Mouse (Mus musculus) MEL (cell line): ENCODE measurements around the gene Ski. TPM values are rescaled to one million over a fixed set of nuclear protein-coding genes. Genes with fewer than 3 reads are reported as not detected.

Experiments
- DNase-seq: peaks from one replicate; pipeline ENCODE4 v3.0.0; 2011; ENCODE audit warnings: low read depth, low spot score
- H3K27ac ChIP-seq: 2 replicates; pipeline ENCODE4 v1.5.1; 2012; ENCODE audit warnings: low read depth, mild to moderate bottlenecking, control low read depth, low read length, moderate library complexity; ENCODE audit not compliant: control insufficient read depth
- H3K27me3 ChIP-seq, 2 experiments: fragments of 150-350 bp in 1 of 2; sonication (generic) in 1 of 2; 2 replicates each; pipeline ENCODE4 v1.6.1; 2012; ENCODE audit warnings: low read length in 2 of 2, mild to moderate bottlenecking in 2 of 2, improper control_type of control experiment in 1 of 2, moderate library complexity in 1 of 2; ENCODE audit not compliant: insufficient read depth in 2 of 2, control insufficient read depth in 1 of 2
- H3K36me3 ChIP-seq, 2 experiments: 2 replicates each; pipeline ENCODE4 v1.6.1; 2012 to 2014; ENCODE audit warnings: low read length in 2 of 2, improper control_type of control experiment in 1 of 2, inconsistent platforms in 1 of 2, mild to moderate bottlenecking in 1 of 2; ENCODE audit not compliant: insufficient read depth in 2 of 2, control insufficient read depth in 1 of 2
- H3K4me1 ChIP-seq, 2 experiments: fragments of 150-350 bp in 1 of 2; sonication (generic) in 1 of 2; 2 replicates each; pipeline ENCODE4 v1.6.1; 2012; ENCODE audit warnings: low read length in 2 of 2, improper control_type of control experiment in 1 of 2, mild to moderate bottlenecking in 1 of 2; ENCODE audit not compliant: insufficient read depth in 2 of 2, control insufficient read depth in 1 of 2
- H3K4me3 ChIP-seq, 2 experiments: fragments of 150-350 bp in 1 of 2; sonication (generic) in 1 of 2; 2 replicates each; pipeline ENCODE4 v1.5.1; 2012; ENCODE audit warnings: low read depth in 2 of 2, low read length in 2 of 2, mild to moderate bottlenecking in 2 of 2, moderate library complexity in 2 of 2, control low read depth in 1 of 2, improper control_type of control experiment in 1 of 2; ENCODE audit not compliant: control insufficient read depth in 1 of 2, insufficient read depth in 1 of 2
- H3K79me2 ChIP-seq: 2 replicates; pipeline ENCODE4 v1.6.1; 2012; ENCODE audit warnings: mild to moderate bottlenecking, low read length, moderate library complexity; ENCODE audit not compliant: control insufficient read depth, poor library complexity, insufficient read depth
- H3K9ac ChIP-seq: 2 replicates; pipeline ENCODE4 v1.6.1; 2012; ENCODE audit warnings: low read depth, mild to moderate bottlenecking, control low read depth, low read length, moderate library complexity; ENCODE audit not compliant: control insufficient read depth, poor library complexity, severe bottlenecking
- H3K9me3 ChIP-seq: fragments of 150-350 bp; sonication (generic); replicated peaks from 2 replicates; pipeline ENCODE4 v1.6.1; 2012; ENCODE audit warnings: mild to moderate bottlenecking, low read length, improper control_type of control experiment, moderate library complexity; ENCODE audit not compliant: insufficient read depth
- BHLHE40 ChIP-seq: IDR thresholded peaks from 2 replicates; pipeline ENCODE4 v1.6.1; 2012; ENCODE audit warnings: low read depth, mild to moderate bottlenecking, inconsistent platforms, low read length, improper control_type of control experiment, borderline replicate concordance
- CHD1 ChIP-seq: IDR thresholded peaks from 2 replicates; pipeline ENCODE4 v1.6.1; 2012; ENCODE audit warnings: low read depth, mild to moderate bottlenecking, inconsistent platforms, low read length, improper control_type of control experiment
- CHD2 ChIP-seq: IDR thresholded peaks from 2 replicates; pipeline ENCODE4 v1.6.1; 2011; ENCODE audit warnings: low read length, improper control_type of control experiment
- ELF1 ChIP-seq: IDR thresholded peaks from 2 replicates; pipeline ENCODE4 v1.6.1; 2014; ENCODE audit warnings: low read depth, mild to moderate bottlenecking, inconsistent platforms, low read length, improper control_type of control experiment, moderate library complexity
- EP300 ChIP-seq, 2 experiments: IDR thresholded peaks; 2 replicates each; pipeline ENCODE4 v1.6.1; 2011; ENCODE audit warnings: improper control_type of control experiment in 2 of 2, low read length in 2 of 2, low read depth in 1 of 2, mild to moderate bottlenecking in 1 of 2
- ETS1 ChIP-seq: IDR thresholded peaks from 2 replicates; pipeline ENCODE4 v1.6.1; 2012; ENCODE audit warnings: low read depth, mild to moderate bottlenecking, inconsistent platforms, low read length, improper control_type of control experiment, moderate library complexity
- GATA1 ChIP-seq: IDR thresholded peaks from 2 replicates; pipeline ENCODE4 v1.6.1; 2011; ENCODE audit warnings: low read depth, low read length, improper control_type of control experiment
- HCFC1 ChIP-seq: IDR thresholded peaks from 2 replicates; pipeline ENCODE4 v1.6.1; 2012; ENCODE audit warnings: low read depth, mild to moderate bottlenecking, inconsistent platforms, low read length, improper control_type of control experiment, moderate library complexity
- KAT2A ChIP-seq: conservative IDR thresholded peaks from 2 replicates; pipeline ENCODE4 v1.6.1; 2012; ENCODE audit warnings: low read depth, low read length, improper control_type of control experiment, inconsistent platforms
- MAFK ChIP-seq: IDR thresholded peaks from 2 replicates; pipeline ENCODE4 v1.6.1; 2011; ENCODE audit warnings: low read depth, mild to moderate bottlenecking, low read length, improper control_type of control experiment, borderline replicate concordance
- MAX ChIP-seq: IDR thresholded peaks from 2 replicates; pipeline ENCODE4 v1.6.1; 2011; ENCODE audit warnings: low read length, improper control_type of control experiment
- MXI1 ChIP-seq: IDR thresholded peaks from 2 replicates; pipeline ENCODE4 v1.6.1; 2011; ENCODE audit warnings: mild to moderate bottlenecking, low read depth, low read length, improper control_type of control experiment
- MYB ChIP-seq: IDR thresholded peaks from 2 replicates; pipeline ENCODE4 v1.6.1; 2011; ENCODE audit warnings: mild to moderate bottlenecking, low read depth, low read length, improper control_type of control experiment
- NELFE ChIP-seq: IDR thresholded peaks from 2 replicates; pipeline ENCODE4 v1.6.1; 2011; ENCODE audit warnings: low read depth, low read length, improper control_type of control experiment
- POLR2AphosphoS2 ChIP-seq: IDR thresholded peaks from 2 replicates; pipeline ENCODE4 v1.6.1; 2011; ENCODE audit warnings: low read length, improper control_type of control experiment
- POLR2AphosphoS5 ChIP-seq: IDR thresholded peaks from 2 replicates; pipeline ENCODE4 v1.6.1; 2012; ENCODE audit warnings: low read depth, borderline replicate concordance, mild to moderate bottlenecking, inconsistent platforms, low read length, moderate library complexity, mixed read lengths
- RAD21 ChIP-seq: IDR thresholded peaks from 2 replicates; pipeline ENCODE4 v1.6.1; 2011; ENCODE audit warnings: mild to moderate bottlenecking, low read depth, low read length, improper control_type of control experiment
- RCOR1 ChIP-seq: IDR thresholded peaks from 2 replicates; pipeline ENCODE4 v1.6.1; 2012; ENCODE audit warnings: low read depth, mild to moderate bottlenecking, inconsistent platforms, low read length, improper control_type of control experiment
- SIN3A ChIP-seq: IDR thresholded peaks from 2 replicates; pipeline ENCODE4 v1.6.1; 2012; ENCODE audit warnings: low read length, improper control_type of control experiment, inconsistent platforms
- SMC3 ChIP-seq: IDR thresholded peaks from 2 replicates; pipeline ENCODE4 v1.6.1; 2011; ENCODE audit warnings: low read depth, low read length, improper control_type of control experiment
- TAL1 ChIP-seq: IDR thresholded peaks from 2 replicates; pipeline ENCODE4 v1.6.1; 2012; ENCODE audit warnings: mild to moderate bottlenecking, inconsistent platforms, low read length, moderate library complexity, mixed read lengths
- TBP ChIP-seq: IDR thresholded peaks from 2 replicates; pipeline ENCODE4 v1.8.0; 2011; ENCODE audit warnings: low read depth, low read length, improper control_type of control experiment
- USF1 ChIP-seq: IDR thresholded peaks from 2 replicates; pipeline ENCODE4 v1.6.1; 2014; ENCODE audit warnings: low read depth, mild to moderate bottlenecking, inconsistent platforms, low read length, improper control_type of control experiment, moderate library complexity
- USF2 ChIP-seq, 2 experiments: IDR thresholded peaks; 2 replicates each; pipeline ENCODE4 v1.6.1; 2011 to 2012; ENCODE audit warnings: improper control_type of control experiment in 2 of 2, low read length in 2 of 2, borderline replicate concordance in 1 of 2, inconsistent platforms in 1 of 2, low read depth in 1 of 2, mild to moderate bottlenecking in 1 of 2; ENCODE audit not compliant: insufficient read depth in 1 of 2
- ZC3H11A ChIP-seq: IDR thresholded peaks from 2 replicates; pipeline ENCODE4 v1.6.1; 2012; ENCODE audit warnings: low read depth, mild to moderate bottlenecking, inconsistent platforms, low read length, improper control_type of control experiment
- ZNF384 ChIP-seq: IDR thresholded peaks from 2 replicates; pipeline ENCODE4 v1.6.1; 2012; ENCODE audit warnings: low read depth, mild to moderate bottlenecking, inconsistent platforms, low read length, improper control_type of control experiment
- polyA plus RNA-seq, 2 experiments: library from polyadenylated mRNA; stranded (reverse) in 1 of 2; unstranded in 1 of 2; fragments of >175 nt in 1 of 2; fragments of >200 nt in 1 of 2; gene quantifications; 2 replicates each; pipeline versions ENCODE4 v1.2.1 to v1.2.4; 2012; ENCODE audit warnings: low replicate concordance in 2 of 2, low read depth in 1 of 2; ENCODE audit not compliant: insufficient read length in 2 of 2, insufficient read depth in 1 of 2, missing spikeins in 1 of 2
- total RNA-seq: library from RNA; depleted of rRNA; stranded (reverse); fragments of 300-350 nt; gene quantifications from 2 replicates; pipeline ENCODE4 v1.2.3, GENCODE M21; 2012

Ski gene
- total and polyA plus RNA-seq, 3 experiments = 6.9 to 16.1 TPM; not detected in 1

DNA sequence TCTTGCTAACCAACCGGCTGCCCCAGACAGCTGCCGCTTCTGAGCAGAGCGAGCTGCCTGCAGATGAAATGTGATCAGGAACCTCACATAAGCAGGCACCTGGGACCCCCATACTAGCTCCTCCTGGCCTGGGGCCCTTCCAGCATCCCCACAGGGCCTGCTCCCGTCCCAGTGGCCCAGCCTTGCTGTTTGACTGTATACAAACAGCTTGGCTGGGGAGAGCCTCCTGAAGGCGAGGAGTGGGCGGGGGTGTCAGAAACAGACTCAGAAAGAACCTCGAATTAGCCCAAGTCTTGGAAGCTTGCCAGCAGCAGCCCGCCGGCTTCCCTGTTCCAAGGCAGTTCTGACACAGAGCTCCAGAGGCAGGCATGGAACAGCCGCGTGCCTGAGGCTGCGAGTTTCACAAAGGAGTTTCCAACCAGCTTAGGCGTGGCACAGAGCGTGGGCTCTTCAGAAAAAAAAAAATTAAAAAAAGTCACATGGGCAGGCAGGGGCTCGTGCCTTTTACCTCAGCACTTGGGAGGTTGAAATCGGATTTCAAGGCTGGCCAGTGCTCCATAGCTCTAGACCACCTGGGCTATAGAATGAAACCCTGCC lies 99.8 kb downstream of the Ski start (continued):
- peak; percentile 85 for TF ChIP-seq ZNF384
- no peak for TF ChIP-seq GATA1
- no peak for TF ChIP-seq CHD2
- no peak for TF ChIP-seq NELFE
- no peak for TF ChIP-seq TAL1
- no peak for TF ChIP-seq CHD1

DNA sequence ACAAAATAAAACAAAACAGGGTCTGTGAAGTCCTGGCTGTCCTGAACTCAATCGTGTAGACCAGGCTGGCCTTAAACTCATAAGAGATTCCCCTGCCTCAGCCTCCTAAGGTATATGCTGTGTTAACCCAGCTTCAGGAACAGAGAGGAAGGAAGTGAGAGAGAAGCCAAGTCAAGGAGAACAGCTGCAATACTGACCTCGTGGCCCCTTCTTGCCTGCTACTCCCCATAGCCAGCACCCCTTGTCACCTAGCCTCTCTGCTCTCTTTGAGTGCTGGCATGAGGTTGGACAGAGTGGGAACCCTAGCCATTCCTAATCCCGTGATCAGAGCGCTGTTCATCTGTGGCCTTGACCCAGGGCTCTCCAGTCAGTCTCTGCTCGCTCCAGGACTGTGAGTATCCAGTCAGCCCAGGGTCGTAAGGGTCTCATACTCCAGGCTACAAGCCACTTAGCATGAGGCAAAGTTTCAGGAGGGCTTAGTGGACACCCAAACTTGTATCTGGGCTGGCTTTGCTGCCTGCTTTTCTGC lies 100.4 kb downstream of the Ski start:
- Histone ChIP-seq H3K79me2 (no peaks in the 10 kb centered on the region), H3K36me3 (peaks cover 0 to 29% of the 10 kb centered on the region in 2 experiments; a peak in 2 of 4 replicates), H3K9ac (no peak overlapping the region; the same call in 1 of the 2 replicates), H3K27me3 (no peaks in the 10 kb centered on the region), H3K9me3 (no peaks in the 10 kb centered on the region), H3K4me1 (peaks cover 22 to 52% of the 10 kb centered on the region in 2 experiments), H3K27ac (no peak overlapping the region), H3K4me3 (no peak overlapping the region)
- DNase-seq = no peak
- TF ChIP-seq HCFC1 = no peak
- TF ChIP-seq USF1 = no peak
- TF ChIP-seq CHD2 = no peak
- no peak for TF ChIP-seq KAT2A
- no peak for TF ChIP-seq SMC3
- no peak for TF ChIP-seq MAFK

GRCm38 (mm10) chr4:155121222-155121621 lies 101.2 kb downstream of the Ski start:
- Histone ChIP-seq H3K4me3 (no peak overlapping the region), H3K9ac (no peak overlapping the region), H3K36me3 (peaks cover 0 to 31% of the 10 kb centered on the region in 2 experiments; a peak in 2 of 4 replicates), H3K27ac (no peak overlapping the region)
- TF ChIP-seq POLR2AphosphoS2 = no peak
- TF ChIP-seq BHLHE40 = no peak
- TF ChIP-seq KAT2A = no peak
- no peak for TF ChIP-seq ZC3H11A
- TF ChIP-seq SIN3A = no peak
- TF ChIP-seq MAX = no peak
- no peak for TF ChIP-seq MYB
- TF ChIP-seq ETS1 = no peak
- TF ChIP-seq USF2 (IDR thresholded peaks at IDR 0.05; ENCODE audit: borderline replicate concordance in 1 of 2, insufficient read depth in 1 of 2, low read depth in 1 of 2, low read length in 2 of 2) = no peak
- no peak for TF ChIP-seq MXI1
- TF ChIP-seq RAD21 = no peak
- no peak for TF ChIP-seq POLR2AphosphoS5
- TF ChIP-seq ZNF384 = no peak
- TF ChIP-seq TBP = no peak
- TF ChIP-seq RCOR1 = no peak
- no peak for TF ChIP-seq EP300 (IDR thresholded peaks at IDR 0.05; ENCODE audit: low read depth in 1 of 2, low read length in 2 of 2)
- TF ChIP-seq USF1 = no peak
- no peak for TF ChIP-seq ELF1
- TF ChIP-seq TAL1 = no peak
- TF ChIP-seq, all 39 proteins: peak for 0
- H3K27me3 ChIP-seq = no peaks in the 10 kb centered on the region
- no peaks in the 10 kb centered on the region for H3K9me3 ChIP-seq
- DNase-seq = no peak
- H3K79me2 ChIP-seq = no peaks in the 10 kb centered on the region
- peaks cover 25 to 54% of the 10 kb centered on the region in 2 experiments for H3K4me1 ChIP-seq
